Mouse (Mus musculus) stomach, embryonic 14.5 days (tissue): ENCODE measurements at regions not wholly inside any gene's neighbourhood (a gene's known extent, or its start where the extent isn't known, plus 50 kb on each side); places are given as distances from the start of the nearest gene placed in this dataset.

Experiments used
- ATAC-seq: fragments of 200-750 bp; cut with Nextera tagmentation; 2 replicates; pipeline ENCODE4 v1.8.0; 2017; ENCODE audit warnings: low read depth, moderate TSS enrichment; ENCODE audit not compliant: insufficient number of reproducible peaks, insufficient read depth, low FRiP score
- H3K27ac ChIP-seq: fragments of 300-500 bp; sonication (generic); 2 replicates; pipeline ENCODE4 v1.5.1; 2014; ENCODE audit warnings: mild to moderate bottlenecking, low read length, moderate library complexity, mixed read lengths
- H3K27me3 ChIP-seq: fragments of 300-500 bp; sonication (generic); 2 replicates; pipeline ENCODE4 v1.6.1; 2014; ENCODE audit warnings: low read length, control low read depth, mixed read lengths; ENCODE audit not compliant: control insufficient read depth, insufficient read depth
- H3K36me3 ChIP-seq: fragments of 300-500 bp; sonication (generic); 2 replicates; pipeline ENCODE4 v1.6.1; 2014; ENCODE audit warnings: mild to moderate bottlenecking, control low read depth, low read length, moderate library complexity, mixed read lengths; ENCODE audit not compliant: control insufficient read depth, insufficient read depth
- H3K4me1 ChIP-seq: fragments of 300-500 bp; sonication (generic); 2 replicates; pipeline ENCODE4 v1.6.1; 2014; ENCODE audit warnings: low read length, control low read depth, mixed read lengths; ENCODE audit not compliant: control insufficient read depth, insufficient read depth
- H3K4me2 ChIP-seq: fragments of 300-500 bp; sonication (generic); replicated peaks from 2 replicates; pipeline ENCODE4 v1.6.1; 2014; ENCODE audit warnings: low read depth, low read length, control low read depth
- H3K4me3 ChIP-seq: fragments of 300-500 bp; sonication (generic); 2 replicates; pipeline ENCODE4 v1.5.1; 2014; ENCODE audit warnings: low read depth, low read length, control low read depth
- H3K9ac ChIP-seq: fragments of 300-500 bp; sonication (generic); replicated peaks from 2 replicates; pipeline ENCODE4 v1.6.1; 2014; ENCODE audit warnings: low read depth, mild to moderate bottlenecking, control low read depth, low read length, moderate library complexity, mixed read lengths
- H3K9me3 ChIP-seq: fragments of 300-500 bp; sonication (generic); 2 replicates; pipeline ENCODE4 v1.6.1; 2016; ENCODE audit warnings: low read depth, low read length, control low read depth; ENCODE audit not compliant: control insufficient read depth
- WGBS: fragments of 180-500 bp; shearing (Covaris S2); extraction: QIAGEN DNeasy Blood & Tissue Kit; methylation state at CpG from one replicate; pipeline ENCODE4 v1.1.7; 2014; 5-methylcytosine and 5-hydroxymethylcytosine counted together

DNA sequence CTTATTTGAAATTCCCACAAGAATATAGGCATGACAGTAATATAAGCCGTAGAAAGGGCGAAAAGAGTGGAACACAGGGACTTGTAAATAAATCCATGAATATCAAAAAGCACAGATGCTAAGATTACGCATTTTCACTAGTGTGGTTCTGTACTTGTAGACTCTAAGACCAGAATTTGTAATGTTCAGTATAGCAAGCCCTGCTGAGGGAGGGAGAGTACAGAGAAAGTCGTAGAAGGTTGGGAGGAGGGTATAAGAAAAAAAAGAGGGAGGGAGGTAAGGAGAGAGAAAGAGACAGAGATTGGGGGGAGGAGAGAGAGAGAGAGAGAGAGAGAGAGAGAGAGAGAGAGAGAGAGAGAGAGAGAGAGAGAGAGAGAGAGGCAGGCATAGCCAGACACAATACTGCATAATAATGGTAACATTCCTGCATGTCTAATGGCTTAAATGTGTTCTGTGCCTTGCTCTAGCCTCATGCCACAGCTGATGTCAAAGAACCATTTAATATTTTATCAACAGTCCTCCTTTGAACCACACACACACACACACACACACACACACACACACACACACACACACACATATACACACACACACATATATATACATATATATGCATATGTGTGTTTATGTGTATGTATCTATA lies 354.1 kb upstream of the Tmem161b start:
- no peaks in the 10 kb centered on the region for H3K27me3 ChIP-seq
- no peak overlapping the region for H3K4me2 ChIP-seq
- no peak for ATAC-seq
- 80% methylated on average over 4 of the region's 4 CpGs for WGBS
- H3K4me3 ChIP-seq, result no peak overlapping the region
- no peaks in the 10 kb centered on the region for H3K36me3 ChIP-seq
- no peaks in the 10 kb centered on the region for H3K4me1 ChIP-seq
- H3K27ac ChIP-seq, result no peak overlapping the region
- H3K9me3 ChIP-seq, result no peaks in the 10 kb centered on the region
- H3K9ac ChIP-seq, result no peak overlapping the region

DNA sequence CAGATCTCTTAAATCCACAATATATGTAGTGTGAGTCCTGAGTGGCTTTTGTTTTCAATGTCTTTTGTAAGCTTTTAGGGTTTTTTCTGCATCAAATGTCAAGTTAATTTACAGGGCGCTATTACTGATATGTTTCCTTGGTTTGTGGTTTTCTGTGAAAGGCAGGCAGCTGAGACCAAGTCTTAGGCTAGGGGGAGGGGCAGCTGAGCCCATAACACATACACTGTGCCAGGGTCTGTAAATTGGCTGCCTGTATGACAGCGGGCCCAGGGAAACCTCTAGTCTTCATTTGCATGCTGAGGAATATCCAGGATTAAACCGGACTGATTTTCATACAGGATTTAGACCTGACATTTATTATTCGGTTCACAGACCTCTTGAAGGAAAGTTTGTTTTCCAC lies 353.2 kb upstream of the Tmem161b start:
- ATAC-seq, result no peak
- Histone ChIP-seq H3K36me3 (no peaks in the 10 kb centered on the region), H3K27ac (no peak overlapping the region), H3K4me2 (no peak overlapping the region), H3K27me3 (no peaks in the 10 kb centered on the region), H3K9ac (no peak overlapping the region), H3K4me3 (no peak overlapping the region), H3K4me1 (no peaks in the 10 kb centered on the region), H3K9me3 (no peaks in the 10 kb centered on the region)
- WGBS, result 49% methylated on average over 4 of the region's 4 CpGs

DNA sequence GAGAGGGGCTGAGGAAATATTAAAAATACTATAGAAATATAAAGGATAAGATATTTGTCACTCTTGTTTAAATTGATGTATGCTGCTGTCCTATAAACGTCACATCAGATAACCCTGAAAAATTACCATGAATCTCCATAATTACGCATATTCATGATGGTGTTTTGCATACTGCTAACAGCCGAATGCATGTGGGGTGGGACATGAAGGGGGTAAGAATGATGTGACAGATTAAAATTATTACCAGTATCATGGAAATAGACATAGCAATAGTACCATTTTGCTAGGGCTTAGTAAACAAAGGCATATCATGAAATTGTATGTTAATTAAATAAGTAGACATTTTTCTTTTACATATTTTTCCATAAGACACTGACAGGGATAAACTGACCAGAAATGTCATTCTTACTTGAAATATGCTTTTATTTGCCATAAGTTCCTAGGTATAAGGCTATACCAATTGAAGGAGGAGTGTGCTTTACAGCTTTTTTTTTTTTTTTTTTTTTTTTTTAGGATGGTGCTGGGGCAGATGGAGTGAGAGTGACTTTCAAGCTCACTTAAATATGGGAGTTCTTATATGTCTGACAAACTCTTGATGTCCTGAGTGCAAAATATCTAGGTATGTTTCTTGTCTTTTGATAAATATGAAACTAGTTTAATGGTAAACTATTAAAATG lies 349.8 kb upstream of the Tmem161b start:
- Histone ChIP-seq H3K36me3 (no peaks in the 10 kb centered on the region), H3K9ac (no peak overlapping the region), H3K27ac (no peak overlapping the region), H3K27me3 (no peaks in the 10 kb centered on the region), H3K9me3 (no peaks in the 10 kb centered on the region), H3K4me2 (no peak overlapping the region), H3K4me1 (no peaks in the 10 kb centered on the region), H3K4me3 (no peak overlapping the region)
- 64% methylated on average over 3 of the region's 3 CpGs for WGBS
- no peak for ATAC-seq

DNA sequence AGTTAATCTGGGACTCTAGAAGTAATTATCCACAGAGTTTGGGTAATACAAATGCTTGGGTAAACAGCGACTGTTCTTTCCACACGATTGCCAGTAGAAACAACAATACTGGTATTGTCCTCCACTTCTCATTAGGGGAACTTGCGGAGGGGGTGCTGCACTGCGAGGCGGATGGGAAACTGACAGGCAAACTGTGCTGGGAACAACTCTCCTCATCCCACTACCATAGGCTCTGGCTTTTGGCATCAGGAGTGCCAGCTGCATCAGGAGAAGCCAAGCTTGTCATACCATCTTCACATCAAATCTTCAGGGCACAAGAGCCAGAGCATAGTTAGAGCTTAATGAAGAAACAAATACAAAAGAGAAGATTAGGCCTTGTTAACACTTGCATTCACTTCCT lies 349.2 kb upstream of the Tmem161b start:
- Histone ChIP-seq H3K27ac (no peak overlapping the region), H3K9me3 (no peaks in the 10 kb centered on the region), H3K27me3 (no peaks in the 10 kb centered on the region), H3K36me3 (no peaks in the 10 kb centered on the region), H3K9ac (no peak overlapping the region), H3K4me2 (no peak overlapping the region), H3K4me3 (no peak overlapping the region), H3K4me1 (no peaks in the 10 kb centered on the region)
- ATAC-seq, result no peak
- WGBS, result 39% methylated on average over 5 of the region's 5 CpGs

DNA sequence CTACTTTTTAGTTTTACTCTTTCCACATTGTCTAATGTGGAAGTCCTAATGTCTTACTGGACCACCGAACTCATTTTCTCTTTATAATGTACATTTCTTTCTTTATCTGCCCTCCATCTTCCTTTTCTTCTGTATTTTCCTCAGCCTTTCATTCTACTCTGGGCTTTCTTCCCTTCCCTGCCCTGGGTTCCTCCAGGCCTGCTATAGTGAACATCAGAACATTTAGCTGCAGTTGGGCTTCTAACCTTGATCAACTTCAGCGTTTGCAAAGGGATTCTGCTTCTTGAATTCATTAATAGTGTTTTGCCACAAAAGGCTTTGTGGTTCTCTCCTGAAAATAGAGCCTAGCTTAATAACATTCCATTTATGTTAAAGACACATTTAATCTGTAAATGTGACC lies 342.5 kb upstream of the Tmem161b start:
- no peak overlapping the region for H3K27ac ChIP-seq
- H3K4me1 ChIP-seq, result no peaks in the 10 kb centered on the region
- H3K36me3 ChIP-seq, result no peaks in the 10 kb centered on the region
- no peak for ATAC-seq
- H3K9ac ChIP-seq, result no peak overlapping the region
- H3K4me2 ChIP-seq, result no peak overlapping the region
- H3K9me3 ChIP-seq, result no peaks in the 10 kb centered on the region
- H3K27me3 ChIP-seq, result no peaks in the 10 kb centered on the region
- no peak overlapping the region for H3K4me3 ChIP-seq
- WGBS, result 70% methylated on average over 2 of the region's 2 CpGs

DNA sequence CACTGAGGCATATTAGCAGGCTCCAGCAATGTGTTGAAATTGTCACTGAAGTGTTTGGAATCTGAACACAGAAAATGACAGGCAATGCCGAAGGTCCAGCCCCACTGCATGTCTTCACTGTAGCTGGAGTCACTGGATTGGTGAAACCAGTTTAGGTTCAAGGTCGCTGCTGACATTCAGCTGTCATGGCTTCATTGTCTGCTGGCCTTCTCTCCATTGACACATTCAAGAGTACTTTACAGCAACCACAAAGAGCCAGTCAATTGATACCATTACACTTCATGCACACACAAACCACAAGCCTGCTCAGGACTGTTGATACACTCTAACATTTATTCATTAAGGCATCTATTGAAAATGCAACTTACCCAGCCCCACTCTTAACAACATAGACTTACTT lies 341.8 kb upstream of the Tmem161b start:
- Histone ChIP-seq H3K9ac (no peak overlapping the region), H3K9me3 (no peaks in the 10 kb centered on the region), H3K4me1 (no peaks in the 10 kb centered on the region), H3K4me3 (no peak overlapping the region), H3K4me2 (no peak overlapping the region), H3K27ac (no peak overlapping the region), H3K27me3 (no peaks in the 10 kb centered on the region), H3K36me3 (no peaks in the 10 kb centered on the region)
- no peak for ATAC-seq
- 73% methylated on average over 2 of the region's 2 CpGs for WGBS

DNA sequence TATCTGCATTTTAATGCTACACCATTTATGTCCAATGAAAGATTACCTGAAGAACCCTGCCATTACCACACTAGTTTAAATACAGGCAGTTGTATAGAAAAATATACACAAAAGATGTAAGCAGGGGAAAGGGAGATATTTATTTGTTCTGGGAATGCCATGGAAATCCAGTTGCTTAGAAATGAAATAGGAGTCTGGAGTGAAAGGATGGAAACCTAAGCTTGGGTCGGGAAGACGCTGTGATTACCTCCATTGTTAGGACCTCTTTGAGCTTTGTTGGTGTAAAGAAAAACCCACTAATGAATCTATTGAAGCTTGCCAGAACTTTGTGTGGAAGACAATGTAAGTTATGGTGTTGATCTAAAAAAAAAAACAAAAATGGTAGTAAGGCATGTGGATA lies 341.3 kb upstream of the Tmem161b start:
- no peaks in the 10 kb centered on the region for H3K36me3 ChIP-seq
- ATAC-seq, result no peak
- H3K27ac ChIP-seq, result no peak overlapping the region
- H3K27me3 ChIP-seq, result no peaks in the 10 kb centered on the region
- WGBS, result 84% methylated on average over 2 of the region's 2 CpGs
- no peak overlapping the region for H3K4me3 ChIP-seq
- no peak overlapping the region for H3K4me2 ChIP-seq
- H3K4me1 ChIP-seq, result no peaks in the 10 kb centered on the region
- no peaks in the 10 kb centered on the region for H3K9me3 ChIP-seq
- no peak overlapping the region for H3K9ac ChIP-seq

DNA sequence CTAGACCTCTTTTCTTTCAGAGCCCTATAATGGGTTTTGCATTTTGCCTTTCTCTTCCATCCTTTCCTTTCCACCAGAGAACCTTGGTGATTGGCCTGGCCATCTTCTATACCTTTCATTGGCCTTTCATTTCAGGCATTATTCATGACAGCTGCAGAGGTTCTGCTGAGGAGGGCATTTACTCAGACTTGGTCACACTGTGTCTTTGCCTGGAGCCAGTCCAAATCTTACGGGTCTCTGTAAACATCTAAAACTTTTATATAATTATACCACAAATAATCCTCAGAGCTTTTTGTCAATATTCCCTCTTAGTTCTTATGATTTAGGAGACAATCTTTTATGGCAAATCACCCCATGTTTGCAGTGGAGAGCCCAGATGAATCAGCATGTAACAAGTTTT lies 339.3 kb upstream of the Tmem161b start:
- no peak overlapping the region for H3K4me3 ChIP-seq
- no peaks in the 10 kb centered on the region for H3K9me3 ChIP-seq
- no peaks in the 10 kb centered on the region for H3K36me3 ChIP-seq
- H3K9ac ChIP-seq, result no peak overlapping the region
- ATAC-seq, result no peak
- 36% methylated on average over 1 of the region's 1 CpGs for WGBS
- H3K4me1 ChIP-seq, result no peaks in the 10 kb centered on the region
- no peaks in the 10 kb centered on the region for H3K27me3 ChIP-seq
- no peak overlapping the region for H3K27ac ChIP-seq
- H3K4me2 ChIP-seq, result no peak overlapping the region

DNA sequence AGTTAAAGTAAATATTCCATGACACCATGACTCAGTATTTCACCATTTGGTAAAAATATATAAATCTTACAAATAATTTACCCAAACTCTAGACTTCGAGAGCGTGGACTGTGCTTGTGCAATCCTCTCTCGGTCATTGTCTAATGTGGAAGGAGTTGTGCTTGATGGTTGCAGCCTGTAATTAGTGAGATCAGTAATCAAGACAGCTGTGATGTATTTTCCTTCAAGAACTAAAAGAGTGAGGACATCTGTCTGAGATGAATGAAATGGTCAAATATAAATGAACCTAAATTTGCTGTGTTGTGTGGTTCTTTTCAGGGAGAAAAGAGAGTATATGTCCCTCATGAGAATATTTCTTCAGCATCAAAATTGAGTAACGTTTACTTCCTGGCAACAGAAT lies 338.3 kb upstream of the Tmem161b start:
- WGBS, result 83% methylated on average over 4 of the region's 4 CpGs
- no peak overlapping the region for H3K9ac ChIP-seq
- no peaks in the 10 kb centered on the region for H3K36me3 ChIP-seq
- ATAC-seq, result no peak
- H3K27ac ChIP-seq, result no peak overlapping the region
- H3K9me3 ChIP-seq, result no peaks in the 10 kb centered on the region
- H3K4me1 ChIP-seq, result no peaks in the 10 kb centered on the region
- no peak overlapping the region for H3K4me2 ChIP-seq
- no peak overlapping the region for H3K4me3 ChIP-seq
- no peaks in the 10 kb centered on the region for H3K27me3 ChIP-seq
